Mouse (Mus musculus): ENCODE data around the gene Hist2h3b.
A peak's percentile ranks its signal among the peaks of the same experiment; 100 is the strongest.

Hist2h3b gene

GRCm38 (mm10) chr3:96268051-96268775 is at the start of gene Hist2h3b:
Hist2h3b (plus strand) TSS chr3:96268654.
- DNase-seq (ENCODE audit: low spot score): peak; percentile 89

GRCm38 (mm10) chr3:96219191-96219641 is 49.2 kb upstream of the Hist2h3b start:
- peak; percentile 63 for DNase-seq (ENCODE audit: low spot score)

DNA sequence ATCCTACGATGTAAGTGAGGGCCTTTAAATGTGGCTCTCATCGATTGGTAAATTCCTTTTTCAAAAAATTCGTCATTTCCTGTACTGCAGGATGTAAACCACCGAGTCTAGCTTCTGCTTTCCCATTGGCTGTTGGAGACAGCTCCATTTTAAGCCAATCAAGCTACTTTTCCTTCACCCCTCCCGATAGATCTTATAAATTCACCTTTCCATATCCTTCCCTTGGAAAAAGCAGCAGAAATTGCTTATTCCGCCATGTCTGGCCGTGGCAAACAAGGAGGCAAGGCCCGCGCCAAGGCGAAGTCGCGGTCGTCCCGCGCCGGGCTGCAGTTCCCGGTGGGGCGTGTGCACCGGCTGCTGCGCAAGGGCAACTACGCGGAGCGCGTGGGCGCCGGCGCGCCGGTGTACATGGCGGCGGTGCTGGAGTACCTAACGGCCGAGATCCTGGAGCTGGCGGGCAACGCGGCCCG is 48.8 kb upstream of the Hist2h3b start, which contains the start of the genes Bola1 and Hist2h2ab:
Gene Bola1 (minus strand): TSS at position 49 of the 470 bp plus-strand sequence.
Gene Hist2h2ab (plus strand): TSS at position 205 of the 470 bp plus-strand sequence.
- DNase-seq (ENCODE audit: low spot score): peak; percentile 87

- peak; percentile 67 for DNase-seq (ENCODE audit: low spot score)
Measured at GRCm38 (mm10) chr3:96220131-96220764, 48.2 kb upstream of the Hist2h3b start.

DNA sequence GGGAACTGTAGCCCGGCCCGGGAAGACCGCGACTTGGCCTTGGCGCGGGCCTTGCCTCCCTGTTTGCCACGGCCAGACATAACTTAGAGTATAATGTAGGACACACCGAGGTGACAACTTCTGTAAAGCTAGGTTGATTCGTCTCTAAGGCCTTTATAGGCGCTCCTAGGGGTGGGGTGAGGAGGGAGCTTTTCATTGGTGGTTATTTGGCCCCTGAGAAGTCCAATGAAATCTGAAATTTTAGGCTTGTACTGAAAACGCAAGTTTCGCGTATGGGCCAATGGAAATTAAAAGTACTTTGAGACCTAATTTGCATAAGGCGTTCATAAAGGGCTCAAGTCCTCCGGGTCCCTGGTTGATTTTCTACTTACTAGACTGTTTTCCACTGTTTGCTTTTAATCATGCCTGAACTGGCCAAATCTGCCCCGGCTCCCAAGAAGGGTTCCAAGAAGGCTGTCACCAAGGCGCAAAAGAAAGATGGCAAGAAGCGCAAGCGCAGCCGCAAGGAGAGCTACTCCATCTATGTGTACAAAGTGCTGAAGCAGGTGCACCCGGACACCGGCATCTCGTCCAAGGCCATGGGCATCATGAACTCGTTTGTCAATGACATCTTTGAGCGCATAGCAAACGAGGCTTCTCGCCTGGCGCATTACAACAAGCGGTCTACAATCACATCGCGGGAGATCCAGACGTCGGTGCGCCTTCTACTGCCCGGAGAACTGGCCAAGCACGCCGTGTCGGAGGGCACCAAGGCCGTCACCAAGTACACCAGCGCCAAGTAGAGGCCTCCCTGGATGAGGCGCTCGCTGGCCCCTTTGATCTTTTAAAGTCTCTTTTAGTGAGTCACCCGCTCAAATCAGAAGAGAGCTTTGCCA is 47.5 kb upstream of the Hist2h3b start, which contains the start of the genes Hist2h2ac and Hist2h2be:
Gene Hist2h2ac (minus strand): TSS at position 116 of the 875 bp plus-strand sequence.
Gene Hist2h2be (plus strand): TSS at position 355 of the 875 bp plus-strand sequence.
- peak; percentile 94 for DNase-seq (ENCODE audit: low spot score)

GRCm38 (mm10) chr3:96221640-96222038 is 46.8 kb upstream of the Hist2h3b start:
- peak; percentile 34 for DNase-seq (ENCODE audit: low spot score)

DNA sequence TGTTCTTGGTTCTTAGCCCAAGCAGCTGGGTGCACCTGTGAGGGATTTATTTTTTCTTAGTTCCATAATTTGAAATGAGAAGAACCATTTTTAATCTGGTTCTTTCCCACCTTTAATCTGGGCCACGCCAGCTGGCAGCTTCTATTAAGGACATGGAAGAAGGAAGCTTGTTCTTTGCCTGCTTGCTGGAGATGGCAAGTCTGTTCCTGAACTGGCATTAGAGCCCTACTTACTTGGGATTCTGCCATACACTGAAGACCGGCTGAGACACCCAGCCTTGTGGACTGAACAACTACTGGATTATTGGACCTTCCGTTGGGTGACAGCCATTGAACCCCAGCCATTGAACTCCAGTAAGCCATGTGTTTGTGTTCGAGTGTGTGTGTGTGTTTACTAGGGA is 45.7 kb upstream of the Hist2h3b start:
- DNase-seq (ENCODE audit: low spot score): no peak

GRCm38 (mm10) chr3:96225421-96225820 is 43.0 kb upstream of the Hist2h3b start:
- no peak for DNase-seq (ENCODE audit: low spot score)

DNA sequence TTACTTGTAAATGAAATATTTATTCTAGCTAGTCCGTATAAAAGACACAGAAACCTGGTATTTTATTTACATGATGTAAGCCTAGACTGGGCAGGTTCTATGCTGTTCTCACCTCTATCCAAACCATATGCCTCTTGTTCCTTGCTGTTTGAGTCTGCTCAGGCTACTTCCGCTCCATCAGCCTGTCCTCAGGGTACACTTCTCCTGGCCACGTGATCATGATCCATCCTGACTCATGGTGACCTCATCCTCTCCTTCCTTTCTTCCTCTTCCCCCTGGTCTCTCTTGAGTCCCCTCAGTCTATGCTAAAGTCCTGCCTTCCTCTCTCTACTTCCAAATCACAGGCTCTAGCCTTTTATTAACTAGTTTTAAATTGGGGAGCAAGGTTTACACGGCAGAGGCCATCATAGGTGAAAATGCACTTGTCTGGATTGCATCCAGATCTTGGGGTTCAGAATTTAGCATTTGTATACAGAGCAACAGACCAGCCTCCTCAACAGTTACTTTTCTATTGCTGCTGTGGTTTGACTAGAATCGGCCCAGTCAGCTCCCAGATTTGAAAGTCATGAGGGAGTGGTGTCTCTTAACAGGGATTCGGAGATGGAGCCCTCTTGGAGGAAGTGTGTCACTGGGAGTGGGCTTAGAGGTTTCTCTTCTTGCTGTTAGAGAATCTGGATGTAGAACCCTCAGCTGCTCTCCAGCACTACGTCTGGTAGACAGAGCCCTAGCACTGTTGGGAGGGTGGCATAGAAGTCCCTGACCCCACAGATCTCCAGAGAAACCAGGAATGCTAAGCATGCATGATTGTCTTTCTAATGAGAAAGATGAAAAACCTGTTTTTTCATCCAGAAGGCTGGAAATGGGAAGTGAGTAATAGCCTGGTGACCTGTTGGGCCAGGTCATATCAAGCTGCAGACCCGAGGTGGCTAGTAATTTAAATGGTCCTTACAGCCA is 41.5 kb upstream of the Hist2h3b start:
- DNase-seq (ENCODE audit: low spot score): peak; percentile 56

DNA sequence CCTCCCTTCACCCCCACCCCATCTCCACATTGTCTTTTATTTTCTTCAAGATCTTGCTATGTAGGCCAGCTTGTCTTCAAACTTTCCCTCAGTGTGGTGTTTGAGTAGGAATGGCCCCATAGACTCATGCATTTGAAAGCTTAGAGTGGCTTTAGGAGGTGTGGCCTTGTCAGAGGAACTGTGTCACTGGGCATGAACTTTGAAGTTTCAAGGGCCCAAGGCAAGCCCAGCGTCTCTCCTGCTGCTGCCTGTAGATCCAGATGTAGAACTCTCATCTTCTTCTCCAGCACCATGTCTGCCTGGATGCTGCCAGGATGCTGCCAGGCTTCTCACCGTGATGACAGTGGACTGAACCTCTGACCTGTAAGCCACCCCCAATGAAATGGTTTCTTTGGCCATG is 39.6 kb upstream of the Hist2h3b start:
- no peak for DNase-seq (ENCODE audit: low spot score)

DNA sequence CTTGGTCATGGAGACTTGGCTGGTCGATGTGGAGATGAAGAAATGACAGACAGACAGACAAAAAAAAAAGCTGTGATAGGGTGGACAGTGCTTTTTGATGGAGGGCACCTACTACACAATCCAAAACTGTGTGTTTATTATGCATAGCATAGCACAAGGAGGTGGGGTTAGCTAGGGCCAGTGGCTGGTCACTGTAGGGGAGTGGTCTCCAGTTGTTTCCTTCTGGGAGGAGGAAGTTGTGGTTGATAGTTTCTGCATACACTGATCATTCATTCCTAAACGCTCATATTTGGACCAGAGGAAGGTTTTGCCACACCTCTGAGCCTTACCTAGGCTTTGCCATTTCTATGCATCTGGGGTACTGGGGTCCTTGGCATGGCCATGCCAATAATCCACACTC is 38.0 kb upstream of the Hist2h3b start:
- no peak for DNase-seq (ENCODE audit: low spot score)

DNA sequence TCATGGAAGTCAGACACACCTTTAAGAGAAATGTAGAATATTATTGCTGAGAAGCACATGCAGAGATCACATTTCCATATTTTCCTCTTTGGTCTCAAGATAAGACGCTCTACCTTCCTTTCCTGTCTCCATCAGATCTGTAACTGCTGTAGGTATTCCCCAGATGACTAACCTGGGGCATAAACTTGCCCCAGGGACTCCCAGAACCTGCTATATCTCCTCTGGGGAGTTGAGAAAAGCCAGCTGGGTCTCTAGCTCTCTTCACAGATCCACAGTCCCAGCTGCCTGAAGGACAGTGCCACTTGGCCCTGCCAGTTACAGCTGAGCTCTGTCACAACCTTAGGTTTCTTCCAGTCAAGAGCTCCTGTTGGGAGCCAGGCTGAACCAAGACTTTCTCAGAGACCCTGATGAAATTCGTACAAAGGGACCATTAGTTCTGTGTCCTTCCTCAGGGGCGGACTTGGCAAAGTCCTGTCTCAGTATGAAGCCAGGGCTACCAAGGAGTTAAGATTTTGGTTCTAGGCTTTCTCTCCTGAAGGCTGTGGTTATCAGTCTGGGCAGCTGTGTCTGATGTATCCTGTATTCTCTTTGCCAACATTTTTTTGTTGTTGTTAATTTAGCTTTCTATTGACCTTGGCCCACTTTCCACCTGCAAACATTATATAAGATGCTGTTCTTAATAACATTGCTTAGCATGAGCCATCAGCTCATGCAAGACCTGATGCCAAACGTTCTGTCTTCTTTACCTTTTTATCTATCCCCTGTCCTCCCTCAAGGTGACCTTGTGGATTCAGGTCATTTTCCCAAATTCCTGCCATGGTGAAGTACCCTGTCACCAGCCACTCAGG is 37.3 kb upstream of the Hist2h3b start:
- DNase-seq (ENCODE audit: low spot score): no peak

DNA sequence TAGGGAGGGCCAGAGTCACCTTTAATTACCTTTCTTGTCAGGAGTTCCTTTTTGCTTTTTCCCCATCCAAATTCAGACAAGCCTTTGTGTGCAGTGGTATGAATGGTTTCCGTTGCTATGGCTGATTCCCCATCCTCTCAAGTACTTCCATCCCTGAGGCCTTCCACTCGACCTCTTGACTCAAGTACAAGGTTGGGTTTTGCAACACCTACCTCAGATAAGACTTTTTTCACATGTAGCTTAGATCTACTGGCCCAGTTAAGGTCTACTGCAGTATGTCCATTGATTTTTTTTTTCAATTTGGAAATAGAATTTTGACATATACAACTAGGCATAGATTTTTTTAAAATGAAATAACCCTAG is 36.7 kb upstream of the Hist2h3b start:
- DNase-seq (ENCODE audit: low spot score): no peak

DNA sequence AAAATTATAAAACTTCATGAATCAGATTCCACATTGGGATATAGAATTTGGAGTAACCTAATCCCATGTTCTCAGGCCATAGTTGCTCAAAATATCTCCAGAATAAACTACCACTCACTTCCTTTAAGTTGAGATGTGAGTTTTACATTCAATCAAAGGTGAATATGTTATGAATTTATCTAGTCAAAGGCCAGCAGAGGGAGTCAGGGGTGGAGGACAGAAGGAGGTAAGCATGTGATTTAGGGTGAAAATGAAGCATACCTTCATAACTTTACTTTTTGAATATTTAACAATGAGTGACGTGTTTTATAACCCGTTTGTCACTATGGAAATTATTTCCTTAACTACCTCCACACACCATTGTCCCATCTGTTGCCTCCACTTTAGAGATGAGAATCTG is 33.5 kb upstream of the Hist2h3b start:
- DNase-seq (ENCODE audit: low spot score): no peak

GRCm38 (mm10) chr3:96235836-96236235 is 32.6 kb upstream of the Hist2h3b start:
- DNase-seq (ENCODE audit: low spot score): no peak

DNA sequence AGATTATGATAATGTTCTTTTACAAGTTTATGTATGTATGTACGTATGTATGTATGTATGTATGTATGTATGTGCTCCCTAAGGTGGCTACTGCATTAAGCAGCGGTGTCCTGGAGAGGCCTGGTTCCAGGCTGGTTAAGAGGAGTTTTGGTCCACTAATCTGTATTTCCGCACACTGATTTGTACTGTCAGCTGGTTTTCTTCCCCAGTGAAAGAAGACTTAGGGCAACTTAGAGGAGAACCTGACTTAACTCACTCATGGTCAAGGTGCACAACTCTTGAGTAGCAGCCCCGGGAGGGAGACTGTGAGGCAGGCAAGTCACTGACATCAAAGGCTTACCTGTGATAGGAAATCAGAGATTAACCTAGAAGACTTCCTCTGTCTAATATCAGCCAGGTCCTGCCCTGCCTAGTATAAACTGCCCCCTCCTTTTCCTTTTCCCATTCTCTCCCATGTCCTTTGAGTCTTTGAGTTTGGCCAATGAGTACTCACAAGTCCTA is 31.6 kb upstream of the Hist2h3b start:
- no peak for DNase-seq (ENCODE audit: low spot score)

DNA sequence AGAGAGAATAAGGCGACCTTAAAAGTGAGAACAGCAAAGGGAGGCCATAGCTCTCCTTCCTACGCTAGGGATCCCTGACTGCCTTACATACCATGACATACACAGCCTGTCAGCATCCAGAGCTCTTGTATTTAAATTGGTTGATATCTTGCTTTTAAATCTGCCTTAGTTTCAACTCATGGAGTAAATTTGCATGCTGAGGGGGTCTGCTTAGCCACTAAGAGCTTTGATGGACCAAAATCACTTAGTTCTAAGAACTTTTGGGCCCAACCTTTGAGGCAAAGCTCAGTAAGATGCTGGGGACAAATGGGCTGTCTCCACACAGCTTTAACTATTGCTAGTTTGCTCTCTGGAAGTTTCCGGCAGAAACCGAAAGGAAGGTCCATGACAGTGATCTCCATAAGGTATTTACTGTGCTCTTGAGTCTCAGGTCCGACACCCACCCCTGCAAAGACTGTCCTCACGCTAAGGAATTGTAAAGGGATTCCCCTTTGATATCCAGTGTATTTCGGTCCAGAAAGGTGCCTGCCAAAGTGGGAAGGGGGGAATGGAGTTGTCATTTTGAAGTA is 31.0 kb upstream of the Hist2h3b start:
- peak; percentile 43 for DNase-seq (ENCODE audit: low spot score)

DNA sequence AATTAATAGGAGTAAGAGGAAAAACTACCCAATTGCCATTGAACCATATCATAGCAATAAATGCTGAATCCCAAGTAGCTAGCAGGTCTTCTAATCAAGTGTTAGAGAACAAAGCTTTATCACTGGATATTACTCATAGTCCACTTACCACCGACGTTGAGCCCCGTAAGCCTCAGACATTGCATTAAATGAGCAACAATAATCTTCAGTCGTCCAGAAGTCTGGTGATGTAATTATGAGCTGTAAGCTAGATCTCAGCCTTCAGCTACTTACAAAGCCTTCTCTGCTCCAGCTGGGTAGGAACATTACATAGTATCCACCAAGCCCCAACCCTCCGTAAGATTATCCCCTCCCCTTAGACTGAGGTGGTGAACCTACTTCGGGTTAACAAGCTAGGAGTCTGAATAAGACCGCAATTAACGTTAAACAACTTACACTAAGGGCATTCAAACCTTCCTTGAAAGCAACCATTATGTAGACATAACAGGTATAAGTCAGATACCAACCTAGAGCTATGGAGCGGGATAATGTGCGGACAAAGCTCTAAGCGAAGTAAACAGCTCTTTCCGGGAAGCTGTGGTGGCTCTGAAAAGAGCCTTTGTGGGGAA is 30.4 kb upstream of the Hist2h3b start:
- peak; percentile 53 for DNase-seq (ENCODE audit: low spot score)

Measured in MN1 (cell line).